Mouse (Mus musculus): Measurements from ENCODE around the gene Socs7. TPM values are rescaled to one million over a fixed set of nuclear protein-coding genes. Genes with fewer than 3 reads are reported as not detected.

The Socs7 gene
- polyA plus RNA-seq, 1 experiment from 2014 or later, result 2.6 TPM

- no peaks in the 10 kb centered on the region for H3K36me3 ChIP-seq
- ATAC-seq, result no peak
Measured at GRCm38 (mm10) chr11:97368501-97368900, 6.2 kb downstream of the Socs7 start.

GRCm38 (mm10) chr11:97370329-97371091 is 8.2 kb downstream of the Socs7 start:
- no peaks in the 10 kb centered on the region for H3K27me3 ChIP-seq (replicated peaks)
- no peaks in the 10 kb centered on the region for H3K36me3 ChIP-seq
- no peak overlapping the region for H3K4me2 ChIP-seq (replicated peaks)
- H3K4me1 ChIP-seq (replicated peaks), result 0 out of 2 replicates have a peak, but pooled peaks cover 3% of the 10 kb centered on the region
- H3K9ac ChIP-seq, result no peak overlapping the region
- no peak for ATAC-seq
- no peak overlapping the region for H3K27ac ChIP-seq
- no peaks in the 10 kb centered on the region for H3K9me3 ChIP-seq
- 77% methylated on average over 7 of the region's 7 CpGs for WGBS
- H3K4me3 ChIP-seq (replicated peaks), result no peak overlapping the region

More at GRCm38 (mm10) chr11:97368501-97368900, 6.2 kb downstream of the Socs7 start:
- Histone ChIP-seq H3K27ac (no peak overlapping the region), H3K4me3 (replicated peaks) (no peak overlapping the region), H3K9ac (no peak overlapping the region), H3K9me3 (no peaks in the 10 kb centered on the region), H3K4me2 (replicated peaks) (no peak overlapping the region), H3K4me1 (replicated peaks) (peaks cover 10% of the 10 kb centered on the region; the same call in 1 of the 2 replicates), H3K27me3 (replicated peaks) (no peaks in the 10 kb centered on the region)
- WGBS, result 86% methylated on average over 5 of the region's 5 CpGs

GRCm38 (mm10) chr11:97372159-97372864 is 10.0 kb downstream of the Socs7 start:
- H3K36me3 ChIP-seq, result no peaks in the 10 kb centered on the region
- no peak overlapping the region for H3K4me2 ChIP-seq (replicated peaks)
- H3K9ac ChIP-seq, result no peak overlapping the region
- H3K27ac ChIP-seq, result no peak overlapping the region
- no peak overlapping the region for H3K4me3 ChIP-seq (replicated peaks)
- 87% methylated on average over 6 of the region's 6 CpGs for WGBS
- H3K4me1 ChIP-seq (replicated peaks), result 0 out of 2 replicates have a peak, but pooled peaks cover 3% of the 10 kb centered on the region
- no peaks in the 10 kb centered on the region for H3K27me3 ChIP-seq (replicated peaks)
- no peaks in the 10 kb centered on the region for H3K9me3 ChIP-seq
- ATAC-seq, result no peak

- WGBS, result 83% methylated on average over 2 of the region's 2 CpGs
- no peak overlapping the region for H3K27ac ChIP-seq
- no peak for ATAC-seq
- 0 out of 2 replicates have a peak, but pooled peaks cover 3% of the 10 kb centered on the region for H3K4me1 ChIP-seq (replicated peaks)
- no peak overlapping the region for H3K4me2 ChIP-seq (replicated peaks)
- no peaks in the 10 kb centered on the region for H3K9me3 ChIP-seq
- H3K9ac ChIP-seq, result no peak overlapping the region
- no peak overlapping the region for H3K4me3 ChIP-seq (replicated peaks)
- no peaks in the 10 kb centered on the region for H3K27me3 ChIP-seq (replicated peaks)
- no peaks in the 10 kb centered on the region for H3K36me3 ChIP-seq
Measured at GRCm38 (mm10) chr11:97373402-97373801, 11.1 kb downstream of the Socs7 start.

GRCm38 (mm10) chr11:97380036-97380435 is 17.7 kb downstream of the Socs7 start:
- Histone ChIP-seq H3K27me3 (replicated peaks) (no peaks in the 10 kb centered on the region), H3K4me1 (replicated peaks) (no peaks in the 10 kb centered on the region), H3K9ac (no peak overlapping the region), H3K9me3 (no peaks in the 10 kb centered on the region), H3K4me3 (replicated peaks) (no peak overlapping the region), H3K4me2 (replicated peaks) (no peak overlapping the region), H3K27ac (no peak overlapping the region), H3K36me3 (peaks cover 5% of the 10 kb centered on the region; the same call in 1 of the 2 replicates)
- 75% methylated on average over 3 of the region's 3 CpGs for WGBS
- no peak for ATAC-seq

GRCm38 (mm10) chr11:97383017-97383416 is 20.7 kb downstream of the Socs7 start:
- Histone ChIP-seq H3K4me2 (replicated peaks) (no peak overlapping the region), H3K9me3 (no peaks in the 10 kb centered on the region), H3K4me3 (replicated peaks) (no peak overlapping the region), H3K27ac (no peak overlapping the region), H3K36me3 (peaks cover 5% of the 10 kb centered on the region; the same call in 1 of the 2 replicates), H3K9ac (no peak overlapping the region), H3K4me1 (replicated peaks) (no peaks in the 10 kb centered on the region), H3K27me3 (replicated peaks) (no peaks in the 10 kb centered on the region)
- 94% methylated on average over 2 of the region's 2 CpGs for WGBS
- no peak for ATAC-seq

- Histone ChIP-seq H3K9ac (no peak overlapping the region), H3K4me2 (replicated peaks) (no peak overlapping the region), H3K9me3 (no peaks in the 10 kb centered on the region), H3K36me3 (peaks cover 4% of the 10 kb centered on the region; the same call in 1 of the 2 replicates), H3K27ac (no peak overlapping the region), H3K27me3 (replicated peaks) (no peaks in the 10 kb centered on the region), H3K4me1 (replicated peaks) (no peaks in the 10 kb centered on the region), H3K4me3 (replicated peaks) (no peak overlapping the region)
- WGBS, result 56% methylated on average over 2 of the region's 2 CpGs
- ATAC-seq, result no peak
Measured at GRCm38 (mm10) chr11:97383764-97384163, 21.4 kb downstream of the Socs7 start.

GRCm38 (mm10) chr11:97387811-97388210 is 25.5 kb downstream of the Socs7 start:
- no peak overlapping the region for H3K4me2 ChIP-seq (replicated peaks)
- no peaks in the 10 kb centered on the region for H3K27me3 ChIP-seq (replicated peaks)
- WGBS, result 92% methylated on average over 2 of the region's 2 CpGs
- H3K4me1 ChIP-seq (replicated peaks), result no peaks in the 10 kb centered on the region
- H3K27ac ChIP-seq, result no peak overlapping the region
- no peaks in the 10 kb centered on the region for H3K9me3 ChIP-seq
- peaks cover 13% of the 10 kb centered on the region for H3K36me3 ChIP-seq
- ATAC-seq, result no peak
- H3K4me3 ChIP-seq (replicated peaks), result no peak overlapping the region
- H3K9ac ChIP-seq, result no peak overlapping the region

- Histone ChIP-seq H3K4me1 (replicated peaks) (no peaks in the 10 kb centered on the region), H3K9me3 (no peaks in the 10 kb centered on the region), H3K4me3 (replicated peaks) (no peak overlapping the region), H3K36me3 (peaks cover 13% of the 10 kb centered on the region), H3K4me2 (replicated peaks) (no peak overlapping the region), H3K27ac (no peak overlapping the region), H3K9ac (no peak overlapping the region), H3K27me3 (replicated peaks) (no peaks in the 10 kb centered on the region)
- no peak for ATAC-seq
- WGBS, result 83% methylated on average over 8 of the region's 8 CpGs
Measured at GRCm38 (mm10) chr11:97389127-97389526, 26.8 kb downstream of the Socs7 start.

- Histone ChIP-seq H3K27ac (no peak overlapping the region), H3K36me3 (peaks cover 18% of the 10 kb centered on the region), H3K4me3 (replicated peaks) (no peak overlapping the region), H3K4me1 (replicated peaks) (no peaks in the 10 kb centered on the region), H3K4me2 (replicated peaks) (no peak overlapping the region), H3K9me3 (no peaks in the 10 kb centered on the region), H3K27me3 (replicated peaks) (no peaks in the 10 kb centered on the region), H3K9ac (no peak overlapping the region)
- ATAC-seq, result no peak
- WGBS, result 68% methylated on average over 11 of the region's 11 CpGs
Measured at GRCm38 (mm10) chr11:97393658-97394057, 31.3 kb downstream of the Socs7 start.

GRCm38 (mm10) chr11:97394146-97394545 is 31.8 kb downstream of the Socs7 start:
- Histone ChIP-seq H3K4me1 (replicated peaks) (no peaks in the 10 kb centered on the region), H3K4me2 (replicated peaks) (no peak overlapping the region), H3K9ac (no peak overlapping the region), H3K36me3 (peaks cover 18% of the 10 kb centered on the region), H3K27me3 (replicated peaks) (no peaks in the 10 kb centered on the region), H3K4me3 (replicated peaks) (no peak overlapping the region), H3K9me3 (no peaks in the 10 kb centered on the region), H3K27ac (no peak overlapping the region)
- 84% methylated on average over 10 of the region's 11 CpGs for whole genome bisulfite sequencing
- no peak for ATAC-seq

GRCm38 (mm10) chr11:97398506-97398905 is 36.2 kb downstream of the Socs7 start:
- H3K4me3 ChIP-seq (replicated peaks), result no peak overlapping the region
- H3K36me3 ChIP-seq, result 0 out of 2 replicates have a peak, but pooled peaks cover 5% of the 10 kb centered on the region
- WGBS, result 75% methylated on average over 2 of the region's 2 CpGs
- no peaks in the 10 kb centered on the region for H3K4me1 ChIP-seq (replicated peaks)
- H3K4me2 ChIP-seq (replicated peaks), result no peak overlapping the region
- ATAC-seq, result no peak
- no peak overlapping the region for H3K27ac ChIP-seq
- H3K9me3 ChIP-seq, result no peaks in the 10 kb centered on the region
- no peak overlapping the region for H3K9ac ChIP-seq
- H3K27me3 ChIP-seq (replicated peaks), result no peaks in the 10 kb centered on the region

Measured in intestine, embryonic 15.5 days (tissue).